ENCODE assay signal across 14 mouse cellular contexts in the genomic region with DNA sequence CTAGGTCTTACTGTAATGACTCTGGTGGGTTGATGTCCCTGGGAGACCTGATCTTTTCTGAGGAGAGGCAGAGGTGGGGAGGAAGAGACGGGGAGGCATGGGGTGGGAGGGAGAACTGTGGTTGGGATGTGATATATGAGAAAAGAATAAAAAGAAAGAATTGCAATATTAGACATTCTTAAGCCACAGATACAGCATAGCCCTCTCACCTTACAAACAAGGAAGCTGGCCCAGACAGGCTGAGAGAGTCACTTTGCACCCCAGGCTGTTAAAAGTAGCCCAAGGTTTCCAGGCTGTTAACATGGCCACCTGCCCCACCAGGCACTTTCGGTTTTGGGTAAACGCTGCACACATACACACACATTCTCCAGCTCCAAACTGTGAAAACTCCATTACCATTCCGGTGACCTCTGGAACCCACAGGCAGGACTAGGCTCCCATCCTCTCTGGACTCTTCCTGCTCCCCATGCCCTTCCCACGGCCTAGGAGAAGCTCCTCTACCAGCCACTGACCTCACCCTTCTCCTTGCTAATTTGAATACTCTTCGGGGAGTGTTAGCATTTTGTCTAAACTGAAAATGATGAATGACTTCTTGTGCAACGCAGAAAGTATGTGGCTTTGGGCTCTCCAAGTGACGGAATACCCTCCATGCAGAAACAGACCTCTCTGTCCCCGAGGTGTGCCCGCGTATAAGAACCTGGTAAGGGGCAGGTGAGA.
DNase-seq lines count a peak whose midpoint lies in the region; ATAC-seq and TF ChIP-seq lines count a peak whose summit lies in the region.
"Had no signal": no experiment of that assay in that cellular context is flagged by ENCODE, and none has a peak within 500 bp of the region (broad histone marks: within the 10 kb centered on the region; RNA-seq: fewer than 3 reads in every experiment).

No protein-coding gene starts in this region.

- no peaks in the 10 kb centered on the region for H3K9me3 ChIP-seq in lung, postnatal 0 days (ENCODE audit: low read length)
- H3K9me3 ChIP-seq: forebrain, embryonic 15.5 days had no signal

- peak; percentile 35 for ATAC-seq in lung, postnatal 0 days
- ATAC-seq: forebrain, embryonic 15.5 days had no signal

- no peak for TF ChIP-seq EP300 in lung, postnatal 0 days (IDR thresholded peaks at IDR 0.05)

- intact Hi-C loops in gastrocnemius, adult 2 months (cut with DNase I), result no loop called here

- H3K36me3 ChIP-seq in lung, postnatal 0 days (ENCODE audit: insufficient read depth, low read length), result no peaks in the 10 kb centered on the region
- no peaks in the 10 kb centered on the region for H3K36me3 ChIP-seq in small intestine, adult 2 months (ENCODE audit: control insufficient read depth, insufficient read depth, low read length)
- H3K36me3 ChIP-seq: forebrain, embryonic 15.5 days had no signal

- H3K27ac ChIP-seq in gastrocnemius, adult 2 months, result peak overlapping the region; percentile 40
- H3K27ac ChIP-seq in lung, postnatal 0 days (ENCODE audit: low read length), result no peak overlapping the region
- peak overlapping the region; percentile 57 for H3K27ac ChIP-seq in small intestine, adult 2 months (ENCODE audit: insufficient read depth, low read depth, low read length)
- H3K27ac ChIP-seq: forebrain, embryonic 15.5 days; liver, embryonic 14.5 days had no signal

- no peak for TF ChIP-seq CTCF in gastrocnemius, adult 2 months (IDR thresholded peaks at IDR 0.05)
- TF ChIP-seq CTCF in lung, postnatal 0 days (IDR thresholded peaks at IDR 0.05), result no peak
- TF ChIP-seq CTCF in small intestine, adult 2 months (IDR thresholded peaks at IDR 0.05; ENCODE audit: extremely low read depth, insufficient read length, insufficient replicate concordance, low read depth, low read length), result no peak

- peak overlapping the region; percentile 46 for H3K4me3 ChIP-seq in gastrocnemius, adult 2 months
- H3K4me3 ChIP-seq in lung, postnatal 0 days (ENCODE audit: low read depth, low read length), result no peak overlapping the region
- peak overlapping the region; percentile 38 for H3K4me3 ChIP-seq in small intestine, adult 2 months (ENCODE audit: low read depth, low read length)
- H3K4me3 ChIP-seq: forebrain, embryonic 15.5 days had no signal

- WGBS in lung, postnatal 0 days, result 36% methylated on average over 11 of the region's 11 CpGs
- 41% methylated on average over 11 of the region's 11 CpGs for WGBS in small intestine, adult 2 months

- no peaks in the 10 kb centered on the region; the same call in 1 of the 2 replicates for H3K4me1 ChIP-seq in lung, postnatal 0 days (ENCODE audit: insufficient read depth, low read depth, low read length)
- H3K4me1 ChIP-seq in small intestine, adult 2 months (ENCODE audit: control insufficient read depth, insufficient read depth, insufficient read length, low read length), result peaks cover 2% of the 10 kb centered on the region; the same call in 1 of the 2 replicates

- no peak overlapping the region for H3K9ac ChIP-seq in lung, postnatal 0 days (replicated peaks; ENCODE audit: low read depth)
- H3K9ac ChIP-seq: forebrain, embryonic 15.5 days; liver, embryonic 14.5 days had no signal

- no peaks in the 10 kb centered on the region for H3K27me3 ChIP-seq in lung, postnatal 0 days (replicated peaks; ENCODE audit: insufficient read depth, low read length)
- H3K27me3 ChIP-seq in small intestine, adult 2 months (ENCODE audit: control insufficient read depth, insufficient read depth, low read length), result no peaks in the 10 kb centered on the region

- no peak overlapping the region for H3K4me2 ChIP-seq in lung, postnatal 0 days (replicated peaks; ENCODE audit: low read depth, low read length)
- H3K4me2 ChIP-seq: forebrain, embryonic 15.5 days had no signal

- DNase-seq in gastrocnemius, adult 2 months, result no peak
- DNase-seq in gastrocnemius, postnatal 4 days (ENCODE audit: low spot score in 2 of 2), result no peak
- peak; percentile 69 for DNase-seq in lung, postnatal 0 days (ENCODE audit: low spot score)
- no peak for DNase-seq in lung, postnatal 14 days
- DNase-seq in induced T-regulatory cell, adult 2 months (ENCODE audit: low read depth), result peak; percentile 46
- DNase-seq in gastrocnemius, postnatal 25 days, result no peak
- no peak for DNase-seq in c-Kit-positive CD71-positive TER-119-positive erythroid progenitor cells, embryonic 14.5 days (ENCODE audit: low spot score)
- DNase-seq: adrenal gland, postnatal 14 days; cerebellum, postnatal 10 days; heart, adult 18-20 months; kidney, adult 11 months had no signal

- no peak for TF ChIP-seq POLR2A in small intestine, adult 2 months (IDR thresholded peaks at IDR 0.05; ENCODE audit: low read depth, low read length)

Comparison
In these comparisons a context has a peak if more than half of its experiments do, and no peak if none do; other contexts are left out.
1. DNase-seq: peak in lung, postnatal 0 days (single experiment) and induced T-regulatory cell, adult 2 months (single experiment); none in gastrocnemius, adult 2 months (single experiment), gastrocnemius, postnatal 4 days (0 of 2), lung, postnatal 14 days (single experiment), gastrocnemius, postnatal 25 days (single experiment) and c-Kit-positive CD71-positive TER-119-positive erythroid progenitor cells, embryonic 14.5 days (single experiment).